Comparison of ENCODE assay signal across 8 mouse cellular contexts in genomic region chr7:38073782-38074181, GRCm38 (mm10). TPM values are rescaled to one million over a fixed set of nuclear protein-coding genes. Genes with fewer than 3 reads are reported as not detected.
DNase-seq lines count a peak whose midpoint lies in the region; ATAC-seq and TF ChIP-seq lines count a peak whose summit lies in the region.

No protein-coding gene starts in this region.

- H3K27ac ChIP-seq in heart, embryonic 12.5 days (ENCODE audit: poor library complexity, severe bottlenecking) = no peak overlapping the region
- no peak overlapping the region for H3K27ac ChIP-seq in kidney, postnatal 0 days
- no peak overlapping the region for H3K27ac ChIP-seq in liver, embryonic 12.5 days

- no peak overlapping the region for H3K9ac ChIP-seq in heart, embryonic 12.5 days
- H3K9ac ChIP-seq in kidney, postnatal 0 days (ENCODE audit: low read depth, low read length) = no peak overlapping the region
- H3K9ac ChIP-seq in liver, embryonic 12.5 days = no peak overlapping the region

- no peaks in the 10 kb centered on the region for H3K9me3 ChIP-seq in heart, embryonic 12.5 days (replicated peaks)
- no peaks in the 10 kb centered on the region for H3K9me3 ChIP-seq in kidney, postnatal 0 days (replicated peaks; ENCODE audit: low read length)
- H3K9me3 ChIP-seq in liver, embryonic 12.5 days (replicated peaks) = no peaks in the 10 kb centered on the region

- ATAC-seq in heart, embryonic 12.5 days (ENCODE audit: insufficient number of reproducible peaks, low FRiP score) = peak; percentile 68
- no peak for ATAC-seq in kidney, postnatal 0 days (replicated peaks; ENCODE audit: low FRiP score, low read depth)
- ATAC-seq in liver, embryonic 12.5 days = peak; percentile 47

- H3K27me3 ChIP-seq in heart, embryonic 12.5 days (replicated peaks) = peaks cover 2% of the 10 kb centered on the region; the same call in 1 of the 2 replicates
- H3K27me3 ChIP-seq in kidney, postnatal 0 days (ENCODE audit: insufficient read depth, low read length) = no peaks in the 10 kb centered on the region
- H3K27me3 ChIP-seq in liver, embryonic 12.5 days (replicated peaks) = peaks cover 37% of the 10 kb centered on the region

- H3K4me2 ChIP-seq in heart, embryonic 12.5 days = no peak overlapping the region
- no peak overlapping the region for H3K4me2 ChIP-seq in kidney, postnatal 0 days (ENCODE audit: low read length)
- no peak overlapping the region for H3K4me2 ChIP-seq in liver, embryonic 12.5 days

- WGBS in heart, embryonic 12.5 days = 26% methylated on average over 3 of the region's 3 CpGs
- 25% methylated on average over 3 of the region's 3 CpGs for WGBS in kidney, postnatal 0 days
- WGBS in liver, embryonic 12.5 days (ENCODE audit: insufficient replicate concordance) = 21% methylated on average over 3 of the region's 3 CpGs

- H3K36me3 ChIP-seq in heart, embryonic 12.5 days = no peaks in the 10 kb centered on the region
- no peaks in the 10 kb centered on the region for H3K36me3 ChIP-seq in kidney, postnatal 0 days (ENCODE audit: insufficient read depth, low read length)
- no peaks in the 10 kb centered on the region for H3K36me3 ChIP-seq in liver, embryonic 12.5 days

- peak; percentile 75 for DNase-seq in CD4-positive, CD25-positive, alpha-beta regulatory T cell, adult 2 months (ENCODE audit: low read depth, low spot score)
- peak; percentile 52 for DNase-seq in ZHBTc4 (ENCODE audit: low read depth, low spot score)
- DNase-seq in embryo, embryonic 10 days (ENCODE audit: low spot score) = peak; percentile 72
- DNase-seq in kidney, postnatal 0 days (ENCODE audit: low spot score) = peak; percentile 76
- peak; percentile 40 for DNase-seq in neural tube, embryonic 10.5 days (ENCODE audit: extremely low spot score, low spot score)
- DNase-seq in urinary bladder, postnatal 36 days (ENCODE audit: low spot score in 2 of 2) = peak; percentile 28 to 38

- H3K4me3 ChIP-seq in heart, embryonic 12.5 days = no peak overlapping the region
- no peak overlapping the region for H3K4me3 ChIP-seq in kidney, postnatal 0 days (replicated peaks; ENCODE audit: low read depth, low read length)
- H3K4me3 ChIP-seq in liver, embryonic 12.5 days = no peak overlapping the region

- peaks cover 7% of the 10 kb centered on the region for H3K4me1 ChIP-seq in heart, embryonic 12.5 days (replicated peaks)
- no peaks in the 10 kb centered on the region; the same call in 1 of the 2 replicates for H3K4me1 ChIP-seq in kidney, postnatal 0 days (replicated peaks; ENCODE audit: insufficient read depth, low read length)
- H3K4me1 ChIP-seq in liver, embryonic 12.5 days = 0 out of 2 replicates have a peak, but pooled peaks cover 2% of the 10 kb centered on the region

- peak; percentile 72 for TF ChIP-seq CTCF in kidney, postnatal 0 days (IDR thresholded peaks at IDR 0.05; ENCODE audit: low read depth)

RNA-seq across cellular contexts. Expression of gene Ccne1, which starts 33.6 kb away (rescaled TPM):
- 47.9 and 48.1 TPM in 2 replicates for polyA plus RNA-seq in heart, embryonic 12.5 days (2016; fragmentation: Nextera tagmentation; extraction: Ambion mirVana)
- polyA plus RNA-seq in kidney, postnatal 0 days (2015; fragmentation: Nextera tagmentation; extraction: Ambion mirVana) = 20.2 and 24.2 TPM in 2 replicates
- 145 and 150 TPM in 2 replicates for polyA plus RNA-seq in liver, embryonic 12.5 days (2016; fragmentation: Nextera tagmentation; extraction: Ambion mirVana)

RNA-seq across cellular contexts. Expression of gene Uri1, which starts 50.4 kb away (rescaled TPM):
- polyA plus RNA-seq in heart, embryonic 12.5 days (2016; fragmentation: Nextera tagmentation; extraction: Ambion mirVana) = 43.5 and 44.2 TPM in 2 replicates
- 52.1 and 57.9 TPM in 2 replicates for polyA plus RNA-seq in kidney, postnatal 0 days (2015; fragmentation: Nextera tagmentation; extraction: Ambion mirVana)
- polyA plus RNA-seq in liver, embryonic 12.5 days (2016; fragmentation: Nextera tagmentation; extraction: Ambion mirVana) = 26.1 and 28.2 TPM in 2 replicates
